9 mouse cellular contexts compared by ENCODE assay signal in genomic region chr6:53068875-53069178, GRCm38 (mm10). TPM values are rescaled to one million over a fixed set of nuclear protein-coding genes. Genes with fewer than 3 reads are reported as not detected.
DNase-seq lines count a peak whose midpoint lies in the region; ATAC-seq and TF ChIP-seq lines count a peak whose summit lies in the region.
"Had no signal": no experiment of that assay in that cellular context is flagged by ENCODE, and none has a peak within 500 bp of the region (broad histone marks: within the 10 kb centered on the region; RNA-seq: fewer than 3 reads in every experiment).

No protein-coding gene starts in this region.

- peak overlapping the region; percentile 88 for H3K4me2 ChIP-seq in limb, embryonic 15.5 days

- intact Hi-C loops in left cerebral cortex, postnatal 14 days (cut with DNase I) = loop anchor here (2.0 kb wide), 1 partner anchor 74 kb away; no protein-coding TSS in a partner anchor

- H3K27ac ChIP-seq in heart, embryonic 10.5 days = peak overlapping the region; percentile 91
- H3K27ac ChIP-seq in forebrain, embryonic 10.5 days = peak overlapping the region; percentile 83
- H3K27ac ChIP-seq in limb, embryonic 15.5 days = peak overlapping the region; percentile 69; the same call in 1 of the 2 replicates
- H3K27ac ChIP-seq: macrophage had no signal

- peak overlapping the region; percentile 92 for H3K4me3 ChIP-seq in heart, embryonic 10.5 days
- peak overlapping the region; percentile 79 for H3K4me3 ChIP-seq in E14TG2a.4 (replicated peaks; ENCODE audit: low read length)
- H3K4me3 ChIP-seq in forebrain, embryonic 10.5 days = peak overlapping the region; percentile 84
- peak overlapping the region; percentile 77 for H3K4me3 ChIP-seq in limb, embryonic 15.5 days

- H3K9me3 ChIP-seq in heart, embryonic 10.5 days = no peaks in the 10 kb centered on the region
- H3K9me3 ChIP-seq in E14TG2a.4 (ENCODE audit: low read length) = no peaks in the 10 kb centered on the region
- no peaks in the 10 kb centered on the region for H3K9me3 ChIP-seq in forebrain, embryonic 10.5 days
- no peaks in the 10 kb centered on the region for H3K9me3 ChIP-seq in limb, embryonic 15.5 days

- DNase-seq in heart, embryonic 10.5 days (ENCODE audit: low spot score) = no peak
- no peak for DNase-seq in heart, postnatal 4 days
- no peak for DNase-seq in forebrain, embryonic 10.5 days (ENCODE audit: extremely low spot score, low spot score)
- DNase-seq in urinary bladder, postnatal 14 days (ENCODE audit: low spot score) = no peak
- no peak for DNase-seq in left cerebral cortex, postnatal 14 days (ENCODE audit: low spot score in 2 of 2)
- DNase-seq in spleen, postnatal 14 days (ENCODE audit: low spot score in 2 of 2) = no peak

- ATAC-seq in limb, embryonic 15.5 days (ENCODE audit: insufficient number of reproducible peaks, low FRiP score, low TSS enrichment, low read depth) = no peak

- peak overlapping the region; percentile 70 for H3K9ac ChIP-seq in limb, embryonic 15.5 days

- peaks cover 25% of the 10 kb centered on the region for H3K4me1 ChIP-seq in heart, embryonic 10.5 days
- H3K4me1 ChIP-seq in E14TG2a.4 (replicated peaks; ENCODE audit: low read depth, low read length) = peaks cover 5% of the 10 kb centered on the region; the same call in 1 of the 2 replicates
- peaks cover 17% of the 10 kb centered on the region for H3K4me1 ChIP-seq in forebrain, embryonic 10.5 days
- peaks cover 9% of the 10 kb centered on the region for H3K4me1 ChIP-seq in limb, embryonic 15.5 days

- H3K36me3 ChIP-seq in heart, embryonic 10.5 days = no peaks in the 10 kb centered on the region
- H3K36me3 ChIP-seq in E14TG2a.4 (ENCODE audit: insufficient read depth, low read length) = no peaks in the 10 kb centered on the region
- no peaks in the 10 kb centered on the region for H3K36me3 ChIP-seq in forebrain, embryonic 10.5 days (replicated peaks)
- no peaks in the 10 kb centered on the region for H3K36me3 ChIP-seq in limb, embryonic 15.5 days

- peaks cover 49% of the 10 kb centered on the region for H3K27me3 ChIP-seq in heart, embryonic 10.5 days (ENCODE audit: insufficient read depth, poor library complexity, severe bottlenecking)
- peaks cover 52% of the 10 kb centered on the region for H3K27me3 ChIP-seq in E14TG2a.4 (ENCODE audit: insufficient read depth, low read length)
- peaks cover 77% of the 10 kb centered on the region for H3K27me3 ChIP-seq in forebrain, embryonic 10.5 days (ENCODE audit: poor library complexity, severe bottlenecking)
- no peaks in the 10 kb centered on the region for H3K27me3 ChIP-seq in limb, embryonic 15.5 days

- 4% methylated on average over 6 of the region's 6 CpGs for WGBS in heart, embryonic 10.5 days
- WGBS in forebrain, embryonic 10.5 days = 3% methylated on average over 6 of the region's 6 CpGs
- WGBS in limb, embryonic 15.5 days = 1% methylated on average over 6 of the region's 6 CpGs

- TF ChIP-seq CTCF in E14TG2a.4 (conservative IDR thresholded peaks at IDR 0.05; ENCODE audit: low read length) = no peak

RNA-seq across cellular contexts. Expression of gene Jazf1, which starts 0.4 kb away (rescaled TPM):
- polyA plus RNA-seq in heart, embryonic 10.5 days (2016; fragmentation: Nextera tagmentation; extraction: Ambion mirVana) = 6.4 and 9.4 TPM in 2 replicates
- 10 to 100 TPM; 14.6 to 16.1 TPM for total RNA-seq in heart, postnatal 4 days (2021)
- polyA plus RNA-seq in forebrain, embryonic 10.5 days (2016; fragmentation: Nextera tagmentation; extraction: Ambion mirVana) = 1.9 and 2.2 TPM in 2 replicates
- 20.0 and 21.0 TPM in 2 replicates for polyA plus RNA-seq in limb, embryonic 15.5 days (2015; fragmentation: Nextera tagmentation; extraction: Ambion mirVana)
- 10 to 100 TPM; 54.4 to 58.0 TPM for total RNA-seq in left cerebral cortex, postnatal 14 days (2021)
